19 mouse cellular contexts compared by ENCODE assay signal in genomic region chr9:116128886-116129285, GRCm38 (mm10).
"Had no signal": no experiment of that assay in that cellular context is flagged by ENCODE, and none has a peak within 500 bp of the region (broad histone marks: within the 10 kb centered on the region; RNA-seq: fewer than 3 reads in every experiment).

No protein-coding gene starts in this region.

- H3K36me3 ChIP-seq: midbrain, embryonic 12.5 days; neural tube, embryonic 13.5 days; neural tube, embryonic 15.5 days had no signal

- H3K9me3 ChIP-seq: lung, embryonic 15.5 days; midbrain, embryonic 10.5 days; midbrain, embryonic 12.5 days; neural tube, embryonic 13.5 days; neural tube, embryonic 15.5 days had no signal

- H3K4me2 ChIP-seq: lung, embryonic 15.5 days; midbrain, embryonic 12.5 days; neural tube, embryonic 13.5 days; neural tube, embryonic 15.5 days had no signal

- H3K27me3 ChIP-seq: lung, embryonic 15.5 days; midbrain, embryonic 12.5 days; neural tube, embryonic 13.5 days; neural tube, embryonic 15.5 days had no signal

- H3K4me1 ChIP-seq: midbrain, embryonic 10.5 days; neural tube, embryonic 15.5 days had no signal

- DNase-seq: lung, adult 18-20 months; lung, postnatal 4 days; retina, postnatal 1 day; right cerebral cortex, adult 18-20 months; right cerebral cortex, postnatal 25 days; right cerebral cortex, postnatal 4 days; spleen, adult 18-20 months; thymus, adult 18-20 months; thymus, postnatal 14 days; thymus, postnatal 36 days had no signal

- H3K4me3 ChIP-seq: lung, embryonic 15.5 days; midbrain, embryonic 10.5 days; midbrain, embryonic 12.5 days; myocyte; neural tube, embryonic 13.5 days; neural tube, embryonic 15.5 days had no signal

- ATAC-seq: lung, postnatal 0 days; midbrain, embryonic 16.5 days had no signal

- H3K27ac ChIP-seq: liver, embryonic 14.5 days; lung, embryonic 15.5 days; midbrain, embryonic 10.5 days; midbrain, embryonic 12.5 days; neural tube, embryonic 13.5 days; neural tube, embryonic 15.5 days had no signal

- H3K9ac ChIP-seq: liver, embryonic 14.5 days; lung, embryonic 15.5 days; midbrain, embryonic 12.5 days; neural tube, embryonic 13.5 days; neural tube, embryonic 15.5 days had no signal
